Mouse (Mus musculus) heart, embryonic 11.5 days (tissue): ENCODE data around the gene Rad51b. TPM values are rescaled to one million over a fixed set of nuclear protein-coding genes. Genes with fewer than 3 reads are reported as not detected.

ENCODE experiments used
- ATAC-seq: fragments of 200-750 bp; cut with Nextera tagmentation; replicated peaks from 2 replicates; pipeline ENCODE4 v1.8.0; 2017; ENCODE audit warnings: moderate library complexity; ENCODE audit not compliant: insufficient number of reproducible peaks, low FRiP score, low TSS enrichment
- H3K27ac ChIP-seq: fragments of 300-500 bp; sonication (generic); 2 replicates; pipeline ENCODE4 v1.5.1; 2014; ENCODE audit warnings: mild to moderate bottlenecking, low read depth, low read length
- H3K27me3 ChIP-seq: fragments of 300-500 bp; sonication (generic); 2 replicates; pipeline ENCODE4 v1.6.1; 2014; ENCODE audit warnings: mild to moderate bottlenecking, low read length, mixed read lengths; ENCODE audit not compliant: control insufficient read depth, insufficient read depth
- H3K36me3 ChIP-seq: fragments of 300-500 bp; sonication (generic); 2 replicates; pipeline ENCODE4 v1.6.1; 2014; ENCODE audit warnings: mild to moderate bottlenecking, low read length, moderate library complexity, mixed read lengths; ENCODE audit not compliant: control insufficient read depth, insufficient read depth
- H3K4me1 ChIP-seq: fragments of 300-500 bp; sonication (generic); 2 replicates; pipeline ENCODE4 v1.6.1; 2014; ENCODE audit warnings: low read length; ENCODE audit not compliant: control insufficient read depth, insufficient read depth
- H3K4me2 ChIP-seq: fragments of 300-500 bp; sonication (generic); 2 replicates; pipeline ENCODE4 v1.6.1; 2014; ENCODE audit warnings: mild to moderate bottlenecking, moderate library complexity
- H3K4me3 ChIP-seq: fragments of 300-500 bp; sonication (generic); 2 replicates; pipeline ENCODE4 v1.5.1; 2014; ENCODE audit warnings: low read depth, low read length
- H3K9ac ChIP-seq: fragments of 300-500 bp; sonication (generic); 2 replicates; pipeline ENCODE4 v1.6.1; 2014; ENCODE audit warnings: mild to moderate bottlenecking, low read depth, low read length, moderate library complexity
- H3K9me3 ChIP-seq: fragments of 300-500 bp; sonication (generic); replicated peaks from 2 replicates; pipeline ENCODE4 v1.6.1; 2016; ENCODE audit warnings: low read length; ENCODE audit not compliant: control insufficient read depth
- WGBS: fragments of 180-500 bp; shearing (Covaris S2); extraction: QIAGEN DNeasy Blood & Tissue Kit; methylation state at CpG from one replicate; pipeline ENCODE4 v1.1.7; 2014; ENCODE audit not compliant: insufficient replicate concordance; 5-methylcytosine and 5-hydroxymethylcytosine counted together
- polyA plus RNA-seq: library from polyadenylated mRNA; unstranded; fragments of >200 nt; fragmentation: Nextera tagmentation; extraction: Ambion mirVana; gene quantifications from 2 replicates; pipeline ENCODE4 v1.2.1, GENCODE M21; 2014

Gene Rad51b
- polyA plus RNA-seq, 1 experiment from 2014 or later: 6.4 TPM

GRCm38 (mm10) chr12:79683350-79683749 is 386.3 kb downstream of the Rad51b start:
- WGBS: 40% methylated on average over 3 of the region's 3 CpGs
- 0 out of 2 replicates have a peak overlapping the region, but pooled peaks have one; percentile 57 for H3K27ac ChIP-seq
- no peak for ATAC-seq

GRCm38 (mm10) chr12:79683759-79684158 is 386.7 kb downstream of the Rad51b start:
- Histone ChIP-seq H3K9ac (no peak overlapping the region), H3K4me1 (peaks cover 21% of the 10 kb centered on the region)

More at GRCm38 (mm10) chr12:79683350-79683749, 386.3 kb downstream of the Rad51b start:
- Histone ChIP-seq H3K4me2 (no peak overlapping the region), H3K36me3 (no peaks in the 10 kb centered on the region), H3K4me3 (no peak overlapping the region), H3K27me3 (no peaks in the 10 kb centered on the region), H3K9ac (no peak overlapping the region), H3K4me1 (peaks cover 21% of the 10 kb centered on the region), H3K9me3 (no peaks in the 10 kb centered on the region)

GRCm38 (mm10) chr12:79684338-79684737 is 387.3 kb downstream of the Rad51b start:
- H3K27me3 ChIP-seq: no peaks in the 10 kb centered on the region
- H3K27ac ChIP-seq: no peak overlapping the region
- no peak overlapping the region for H3K4me2 ChIP-seq
- no peak overlapping the region for H3K9ac ChIP-seq
- H3K4me3 ChIP-seq: no peak overlapping the region
- ATAC-seq: no peak
- no peaks in the 10 kb centered on the region for H3K9me3 ChIP-seq
- H3K36me3 ChIP-seq: no peaks in the 10 kb centered on the region
- WGBS: 86% methylated on average over 2 of the region's 2 CpGs
- H3K4me1 ChIP-seq: peaks cover 18% of the 10 kb centered on the region

More at GRCm38 (mm10) chr12:79683759-79684158, 386.7 kb downstream of the Rad51b start:
- no peak overlapping the region for H3K4me3 ChIP-seq
- H3K27ac ChIP-seq: no peak overlapping the region
- no peak overlapping the region for H3K4me2 ChIP-seq
- H3K27me3 ChIP-seq: no peaks in the 10 kb centered on the region
- 65% methylated on average over 4 of the region's 4 CpGs for WGBS
- H3K36me3 ChIP-seq: no peaks in the 10 kb centered on the region
- ATAC-seq: no peak
- no peaks in the 10 kb centered on the region for H3K9me3 ChIP-seq

GRCm38 (mm10) chr12:79686594-79687325 is 389.7 kb downstream of the Rad51b start:
- no peak for ATAC-seq
- 73% methylated on average over 9 of the region's 9 CpGs for WGBS
- Histone ChIP-seq H3K4me2 (no peak overlapping the region), H3K36me3 (no peaks in the 10 kb centered on the region), H3K9me3 (no peaks in the 10 kb centered on the region), H3K27ac (no peak overlapping the region), H3K4me3 (no peak overlapping the region), H3K27me3 (no peaks in the 10 kb centered on the region), H3K4me1 (peaks cover 4% of the 10 kb centered on the region; the same call in 1 of the 2 replicates), H3K9ac (no peak overlapping the region)

GRCm38 (mm10) chr12:79687683-79688386 is 390.8 kb downstream of the Rad51b start:
- Histone ChIP-seq H3K36me3 (no peaks in the 10 kb centered on the region), H3K27me3 (no peaks in the 10 kb centered on the region), H3K4me3 (no peak overlapping the region), H3K4me2 (no peak overlapping the region), H3K4me1 (peaks cover 11% of the 10 kb centered on the region), H3K27ac (0 out of 2 replicates have a peak overlapping the region, but pooled peaks have one; percentile 15), H3K9ac (no peak overlapping the region), H3K9me3 (no peaks in the 10 kb centered on the region)
- no peak for ATAC-seq
- 71% methylated on average over 7 of the region's 7 CpGs for WGBS

- H3K36me3 ChIP-seq: no peaks in the 10 kb centered on the region
- no peak overlapping the region for H3K4me2 ChIP-seq
- no peaks in the 10 kb centered on the region for H3K9me3 ChIP-seq
- ATAC-seq: no peak
- H3K27ac ChIP-seq: no peak overlapping the region
- no peak overlapping the region for H3K9ac ChIP-seq
- peaks cover 7% of the 10 kb centered on the region for H3K4me1 ChIP-seq
- no peaks in the 10 kb centered on the region for H3K27me3 ChIP-seq
- WGBS: 83% methylated on average over 8 of the region's 8 CpGs
- no peak overlapping the region for H3K4me3 ChIP-seq
Measured at GRCm38 (mm10) chr12:79689299-79689698, 392.2 kb downstream of the Rad51b start.

GRCm38 (mm10) chr12:79691929-79692862 is 395.1 kb downstream of the Rad51b start:
- no peaks in the 10 kb centered on the region for H3K36me3 ChIP-seq
- no peak overlapping the region for H3K9ac ChIP-seq
- H3K27ac ChIP-seq: no peak overlapping the region
- H3K9me3 ChIP-seq: no peaks in the 10 kb centered on the region
- no peaks in the 10 kb centered on the region for H3K27me3 ChIP-seq
- no peak overlapping the region for H3K4me2 ChIP-seq
- WGBS: 48% methylated on average over 14 of the region's 14 CpGs
- H3K4me1 ChIP-seq: peaks cover 7% of the 10 kb centered on the region
- no peak overlapping the region for H3K4me3 ChIP-seq
- no peak for ATAC-seq

- 81% methylated on average over 3 of the region's 3 CpGs for WGBS
Measured at GRCm38 (mm10) chr12:79695832-79696434, 398.9 kb downstream of the Rad51b start.

More at GRCm38 (mm10) chr12:79695832-79696434, 398.9 kb downstream of the Rad51b start:
- ATAC-seq: no peak
- Histone ChIP-seq H3K27ac (no peak overlapping the region), H3K4me3 (no peak overlapping the region), H3K27me3 (no peaks in the 10 kb centered on the region), H3K9ac (no peak overlapping the region), H3K4me1 (peaks cover 7% of the 10 kb centered on the region), H3K4me2 (no peak overlapping the region), H3K9me3 (no peaks in the 10 kb centered on the region), H3K36me3 (no peaks in the 10 kb centered on the region)
